Mouse (Mus musculus): ENCODE measurements around the gene Gm11037. TPM values are rescaled to one million over a fixed set of nuclear protein-coding genes. Genes with fewer than 3 reads are reported as not detected.

Gm11037 gene
- polyA plus RNA-seq, 1 experiment: not detected

GRCm38 (mm10) chr2:131135521-131136139 is 2.3 kb downstream of the Gm11037 start:
- H3K4me1 ChIP-seq (ENCODE audit: control insufficient read depth): peaks cover 95% of the 10 kb centered on the region
- H3K36me3 ChIP-seq (ENCODE audit: control insufficient read depth): peaks cover 58% of the 10 kb centered on the region
- no peaks in the 10 kb centered on the region for H3K9me3 ChIP-seq (ENCODE audit: control insufficient read depth, low read length)
- H3K4me3 ChIP-seq (replicated peaks): peak overlapping the region; percentile 53
- TF ChIP-seq GATA1 (IDR thresholded peaks at IDR 0.05; ENCODE audit: low read length): peak; percentile 85
- TF ChIP-seq TAL1 (IDR thresholded peaks at IDR 0.05; ENCODE audit: low read length): peak; percentile 93
- no peaks in the 10 kb centered on the region for H3K27me3 ChIP-seq (ENCODE audit: control insufficient read depth)

DNA sequence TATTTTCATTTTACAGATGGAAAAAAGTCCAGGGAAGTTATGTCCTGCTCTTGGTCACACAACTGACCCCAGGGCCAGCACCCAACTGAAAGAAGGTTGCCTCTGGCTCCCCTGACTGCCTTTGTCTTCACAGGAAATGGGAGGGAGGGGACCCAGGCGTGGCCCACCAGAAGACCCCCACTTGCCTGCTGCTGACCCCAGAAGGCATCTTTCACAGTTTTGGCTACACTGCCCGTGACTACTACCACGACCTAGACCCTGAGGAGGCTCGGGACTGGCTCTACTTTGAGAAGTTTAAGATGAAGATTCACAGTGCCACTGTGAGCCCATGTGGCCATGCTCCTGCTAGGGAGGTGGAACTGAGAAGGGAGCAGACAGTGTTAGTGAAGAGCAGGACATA is 5.0 kb downstream of the Gm11037 start:
- Histone ChIP-seq H3K4me1 (ENCODE audit: control insufficient read depth) (peaks cover 99% of the 10 kb centered on the region), H3K9me3 (ENCODE audit: control insufficient read depth, low read length) (no peaks in the 10 kb centered on the region), H3K4me3 (replicated peaks) (no peak overlapping the region), H3K27me3 (ENCODE audit: control insufficient read depth) (no peaks in the 10 kb centered on the region), H3K36me3 (ENCODE audit: control insufficient read depth) (peaks cover 75% of the 10 kb centered on the region)
- TF ChIP-seq TAL1 (IDR thresholded peaks at IDR 0.05; ENCODE audit: low read length): no peak
- no peak for TF ChIP-seq GATA1 (IDR thresholded peaks at IDR 0.05; ENCODE audit: low read length)

DNA sequence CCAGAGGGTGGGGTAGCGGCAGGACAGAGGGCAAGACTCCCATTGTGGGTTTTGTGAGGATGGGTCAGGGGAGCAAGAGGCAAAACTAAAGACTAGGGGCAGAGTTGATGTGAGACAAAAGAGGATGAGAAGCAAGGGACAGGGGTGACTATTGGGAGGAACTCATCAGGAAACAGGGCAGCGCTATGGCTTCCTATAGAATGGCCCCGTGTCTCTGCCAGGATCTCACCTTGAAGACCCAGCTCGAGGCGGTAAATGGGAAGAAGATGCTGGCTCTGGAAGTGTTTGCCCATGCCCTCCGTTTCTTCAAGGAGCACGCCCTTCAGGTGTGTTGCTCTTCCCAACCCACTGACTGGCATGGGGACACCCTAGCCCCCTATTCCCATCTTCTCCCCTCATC is 5.5 kb downstream of the Gm11037 start:
- Histone ChIP-seq H3K4me3 (replicated peaks) (no peak overlapping the region), H3K36me3 (ENCODE audit: control insufficient read depth) (peaks cover 80% of the 10 kb centered on the region), H3K27me3 (ENCODE audit: control insufficient read depth) (no peaks in the 10 kb centered on the region), H3K9me3 (ENCODE audit: control insufficient read depth, low read length) (no peaks in the 10 kb centered on the region), H3K4me1 (ENCODE audit: control insufficient read depth) (peaks cover 98% of the 10 kb centered on the region)
- TF ChIP-seq TAL1 (IDR thresholded peaks at IDR 0.05; ENCODE audit: low read length) (no peak), GATA1 (IDR thresholded peaks at IDR 0.05; ENCODE audit: low read length) (no peak)

DNA sequence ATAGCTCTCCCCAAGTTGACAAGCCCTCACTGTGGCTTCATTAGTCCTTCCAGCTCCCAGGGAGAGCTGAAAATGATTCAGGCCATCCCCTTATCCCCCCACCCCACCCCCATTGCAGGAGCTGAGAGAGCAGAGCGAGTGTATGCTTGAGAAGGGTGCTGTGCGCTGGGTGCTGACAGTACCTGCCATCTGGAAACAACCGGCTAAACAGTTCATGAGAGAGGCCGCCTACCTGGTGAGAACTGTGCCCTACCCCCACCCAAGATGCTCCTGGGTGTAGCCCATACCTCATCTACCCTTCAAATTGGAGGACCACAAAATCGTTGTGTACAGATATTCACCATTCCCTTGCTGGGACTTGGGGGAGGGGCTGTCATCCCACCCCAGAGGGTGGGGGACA is 6.0 kb downstream of the Gm11037 start:
- no peak for TF ChIP-seq GATA1 (IDR thresholded peaks at IDR 0.05; ENCODE audit: low read length)
- no peak for TF ChIP-seq TAL1 (IDR thresholded peaks at IDR 0.05; ENCODE audit: low read length)
- Histone ChIP-seq H3K4me3 (replicated peaks) (no peak overlapping the region), H3K9me3 (ENCODE audit: control insufficient read depth, low read length) (no peaks in the 10 kb centered on the region), H3K36me3 (ENCODE audit: control insufficient read depth) (peaks cover 79% of the 10 kb centered on the region), H3K27me3 (ENCODE audit: control insufficient read depth) (no peaks in the 10 kb centered on the region; the same call in 1 of the 2 replicates), H3K4me1 (ENCODE audit: control insufficient read depth) (peaks cover 93% of the 10 kb centered on the region)

DNA sequence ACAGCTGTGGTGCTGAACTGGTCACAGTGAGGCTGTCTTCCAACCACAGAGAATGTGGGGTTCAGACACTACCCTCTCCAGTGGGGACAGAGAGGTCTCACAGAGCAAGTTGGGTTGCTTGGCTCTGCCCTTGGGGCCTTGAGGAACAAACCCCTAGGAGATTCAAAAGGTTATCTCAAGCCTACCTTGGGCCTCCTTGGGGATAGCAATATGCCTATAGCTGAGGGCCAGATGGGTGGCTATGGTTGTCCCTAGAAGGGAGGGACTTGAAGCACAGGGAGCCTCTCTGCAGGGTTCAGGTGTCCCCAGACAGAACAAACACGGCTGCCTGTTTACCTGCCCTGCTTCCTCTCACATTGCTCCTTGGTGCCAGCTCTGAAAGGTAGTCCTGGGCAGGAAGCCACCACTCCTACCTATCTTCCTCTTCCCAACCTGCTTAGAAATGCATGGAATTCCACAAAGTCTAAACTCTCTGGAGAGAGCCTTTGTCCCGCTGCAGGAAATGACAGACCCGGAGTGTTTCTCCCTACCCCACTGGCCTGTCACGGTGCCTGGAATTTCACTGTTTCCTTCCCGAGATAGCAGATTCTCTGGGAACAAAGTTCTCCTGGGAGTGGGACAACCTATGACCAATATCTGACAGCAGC is 6.7 kb downstream of the Gm11037 start:
- peaks cover 79% of the 10 kb centered on the region for H3K36me3 ChIP-seq (ENCODE audit: control insufficient read depth)
- peaks cover 92% of the 10 kb centered on the region for H3K4me1 ChIP-seq (ENCODE audit: control insufficient read depth)
- H3K27me3 ChIP-seq (ENCODE audit: control insufficient read depth): no peaks in the 10 kb centered on the region; the same call in 1 of the 2 replicates
- H3K9me3 ChIP-seq (ENCODE audit: control insufficient read depth, low read length): peaks cover 5% of the 10 kb centered on the region; the same call in 1 of the 2 replicates
- TF ChIP-seq GATA1 (IDR thresholded peaks at IDR 0.05; ENCODE audit: low read length): no peak
- TF ChIP-seq TAL1 (IDR thresholded peaks at IDR 0.05; ENCODE audit: low read length): no peak
- H3K4me3 ChIP-seq (replicated peaks): no peak overlapping the region

GRCm38 (mm10) chr2:131140533-131140905 is 7.2 kb downstream of the Gm11037 start:
- Histone ChIP-seq H3K4me1 (ENCODE audit: control insufficient read depth) (peaks cover 87% of the 10 kb centered on the region), H3K27me3 (ENCODE audit: control insufficient read depth) (no peaks in the 10 kb centered on the region; the same call in 1 of the 2 replicates), H3K4me3 (replicated peaks) (no peak overlapping the region), H3K36me3 (ENCODE audit: control insufficient read depth) (peaks cover 80% of the 10 kb centered on the region), H3K9me3 (ENCODE audit: control insufficient read depth, low read length) (peaks cover 5% of the 10 kb centered on the region; the same call in 1 of the 2 replicates)
- TF ChIP-seq TAL1 (IDR thresholded peaks at IDR 0.05; ENCODE audit: low read length): no peak

GRCm38 (mm10) chr2:131141336-131141986 is 8.2 kb downstream of the Gm11037 start:
- H3K4me3 ChIP-seq (replicated peaks): no peak overlapping the region
- H3K9me3 ChIP-seq (ENCODE audit: control insufficient read depth, low read length): peaks cover 5% of the 10 kb centered on the region; the same call in 1 of the 2 replicates
- H3K27me3 ChIP-seq (ENCODE audit: control insufficient read depth): no peaks in the 10 kb centered on the region; the same call in 1 of the 2 replicates
- H3K36me3 ChIP-seq (ENCODE audit: control insufficient read depth): peaks cover 89% of the 10 kb centered on the region
- H3K4me1 ChIP-seq (ENCODE audit: control insufficient read depth): peaks cover 80% of the 10 kb centered on the region
- TF ChIP-seq GATA1 (IDR thresholded peaks at IDR 0.05; ENCODE audit: low read length) (no peak), TAL1 (IDR thresholded peaks at IDR 0.05; ENCODE audit: low read length) (no peak)

DNA sequence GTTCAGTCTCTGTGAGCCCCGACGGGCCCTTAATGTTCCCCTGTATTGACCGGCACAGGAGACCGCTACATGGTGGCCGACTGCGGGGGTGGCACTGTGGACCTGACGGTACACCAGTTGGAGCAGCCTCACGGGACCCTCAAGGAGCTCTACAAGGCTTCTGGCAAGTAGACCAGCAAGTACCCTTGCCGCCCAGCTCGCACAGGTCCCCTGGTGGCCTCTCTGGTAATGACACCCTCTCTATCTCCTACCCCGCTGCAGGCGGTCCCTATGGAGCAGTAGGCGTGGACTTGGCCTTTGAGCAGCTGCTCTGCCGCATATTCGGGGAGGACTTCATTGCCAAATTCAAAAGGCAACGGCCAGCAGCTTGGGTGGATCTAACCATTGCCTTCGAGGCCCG is 9.3 kb downstream of the Gm11037 start:
- Histone ChIP-seq H3K27me3 (ENCODE audit: control insufficient read depth) (no peaks in the 10 kb centered on the region; the same call in 1 of the 2 replicates), H3K4me1 (ENCODE audit: control insufficient read depth) (peaks cover 72% of the 10 kb centered on the region), H3K36me3 (ENCODE audit: control insufficient read depth) (peaks cover 92% of the 10 kb centered on the region), H3K9me3 (ENCODE audit: control insufficient read depth, low read length) (peaks cover 5% of the 10 kb centered on the region; the same call in 1 of the 2 replicates), H3K4me3 (replicated peaks) (no peak overlapping the region)
- no peak for TF ChIP-seq GATA1 (IDR thresholded peaks at IDR 0.05; ENCODE audit: low read length)
- TF ChIP-seq TAL1 (IDR thresholded peaks at IDR 0.05; ENCODE audit: low read length): no peak

Measured in erythroblast, embryonic 14.5 days (primary cell).